Mouse (Mus musculus): Measurements from ENCODE around the gene Mlx.

GRCm38 (mm10) chr11:101115564-101115963, 28.5 kb downstream of the Mlx start:
- no peak for TF ChIP-seq CTCF (IDR thresholded peaks at IDR 0.05; ENCODE audit: extremely low read depth, insufficient read depth, low read length)
- TF ChIP-seq POLR2A (IDR thresholded peaks at IDR 0.05; ENCODE audit: extremely low read depth, insufficient read depth, low read length) = no peak

Data from cortical plate, adult 2 months (tissue).